Mouse (Mus musculus) embryonic facial prominence, embryonic 15.5 days (tissue): ENCODE data around the gene Hcn2. TPM values are rescaled to one million over a fixed set of nuclear protein-coding genes. Genes with fewer than 3 reads are reported as not detected.

ENCODE experiments used
- ATAC-seq: fragments of 200-750 bp; cut with Nextera tagmentation; 2 replicates; pipeline ENCODE4 v1.8.0; 2017; ENCODE audit warnings: low read depth, moderate TSS enrichment; ENCODE audit not compliant: insufficient number of reproducible peaks, low FRiP score, low TSS enrichment
- H3K27ac ChIP-seq: fragments of 300-500 bp; sonication (generic); replicated peaks from 2 replicates; pipeline ENCODE4 v1.5.1; 2015; ENCODE audit warnings: mild to moderate bottlenecking, inconsistent platforms
- H3K27me3 ChIP-seq: fragments of 300-500 bp; sonication (generic); 2 replicates; pipeline ENCODE4 v1.6.1; 2015; ENCODE audit warnings: inconsistent platforms
- H3K36me3 ChIP-seq: fragments of 300-500 bp; sonication (generic); 2 replicates; pipeline ENCODE4 v1.6.1; 2015; ENCODE audit warnings: mild to moderate bottlenecking, inconsistent platforms
- H3K4me1 ChIP-seq: fragments of 300-500 bp; sonication (generic); 2 replicates; pipeline ENCODE4 v1.6.1; 2015; ENCODE audit warnings: inconsistent platforms
- H3K4me2 ChIP-seq: fragments of 300-500 bp; sonication (generic); replicated peaks from 2 replicates; pipeline ENCODE4 v1.6.1; 2015; ENCODE audit warnings: mild to moderate bottlenecking, inconsistent platforms
- H3K4me3 ChIP-seq: fragments of 300-500 bp; sonication (generic); replicated peaks from 2 replicates; pipeline ENCODE4 v1.5.1; 2015; ENCODE audit warnings: mild to moderate bottlenecking, inconsistent platforms
- H3K9ac ChIP-seq: fragments of 300-500 bp; sonication (generic); 2 replicates; pipeline ENCODE4 v1.6.1; 2015; ENCODE audit warnings: inconsistent platforms
- H3K9me3 ChIP-seq: fragments of 300-500 bp; sonication (generic); replicated peaks from 2 replicates; pipeline ENCODE4 v1.6.1; 2016; ENCODE audit warnings: inconsistent platforms
- WGBS: fragments of 180-500 bp; shearing (Covaris S2); methylation state at CpG from one replicate; pipeline ENCODE4 v1.1.7; 2015; 5-methylcytosine and 5-hydroxymethylcytosine counted together
- polyA plus RNA-seq: library from polyadenylated mRNA; unstranded; fragments of >200 nt; fragmentation: Nextera tagmentation; extraction: Ambion mirVana; gene quantifications from 2 replicates; pipeline ENCODE4 v1.2.1, GENCODE M21; 2015

Hcn2 gene
- polyA plus RNA-seq, 1 experiment from 2014 or later, result 0.13 TPM

DNA sequence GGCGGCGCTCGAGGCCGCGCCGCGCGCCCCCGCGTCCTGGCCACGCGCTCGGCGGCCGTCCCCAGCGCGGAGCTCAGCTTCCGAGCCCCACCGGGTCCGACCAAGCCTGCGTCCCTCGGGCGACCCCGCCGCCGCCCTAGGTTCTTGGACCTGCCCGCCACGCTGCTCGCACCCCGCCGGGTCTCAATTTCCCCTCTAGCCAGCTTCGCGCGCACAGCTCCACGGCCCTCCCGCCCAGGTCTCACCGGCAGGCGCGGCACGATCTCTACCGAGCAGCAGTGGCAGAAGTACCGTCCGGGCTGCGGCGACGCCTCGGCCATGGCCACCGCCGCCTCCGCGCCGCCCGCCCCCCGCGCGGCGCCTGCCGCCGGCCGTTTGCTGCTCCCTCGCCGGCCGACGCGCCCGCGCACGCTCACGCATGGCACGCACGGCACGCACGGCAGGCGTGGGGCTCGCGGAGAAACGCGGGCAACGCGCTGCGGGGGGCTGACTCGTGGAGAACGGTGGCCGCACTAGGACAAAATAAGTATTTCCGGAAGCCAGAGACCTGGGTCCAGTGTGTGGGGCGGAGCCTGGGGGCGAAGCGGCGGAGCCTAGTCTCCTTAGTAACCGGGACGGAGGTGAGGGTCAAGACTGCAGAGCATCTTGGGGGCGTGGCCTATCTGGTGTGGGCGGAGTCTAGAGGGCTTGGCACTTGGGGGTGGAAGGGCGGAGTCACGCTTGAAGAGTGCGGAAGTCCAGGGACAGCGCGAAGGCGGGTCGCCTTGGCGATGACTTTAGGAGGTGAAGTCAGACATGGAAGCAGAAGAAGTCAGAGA lies 50.3 kb downstream of the Hcn2 start, which contains the start of gene Rnf126:
Gene Rnf126 (minus strand): TSS at position 445 of the 818 bp plus-strand sequence.
- H3K4me1 ChIP-seq, result peaks cover 40% of the 10 kb centered on the region
- peak; percentile 91 for ATAC-seq
- under 1% methylated on average over 101 of the region's 101 CpGs for WGBS

DNA sequence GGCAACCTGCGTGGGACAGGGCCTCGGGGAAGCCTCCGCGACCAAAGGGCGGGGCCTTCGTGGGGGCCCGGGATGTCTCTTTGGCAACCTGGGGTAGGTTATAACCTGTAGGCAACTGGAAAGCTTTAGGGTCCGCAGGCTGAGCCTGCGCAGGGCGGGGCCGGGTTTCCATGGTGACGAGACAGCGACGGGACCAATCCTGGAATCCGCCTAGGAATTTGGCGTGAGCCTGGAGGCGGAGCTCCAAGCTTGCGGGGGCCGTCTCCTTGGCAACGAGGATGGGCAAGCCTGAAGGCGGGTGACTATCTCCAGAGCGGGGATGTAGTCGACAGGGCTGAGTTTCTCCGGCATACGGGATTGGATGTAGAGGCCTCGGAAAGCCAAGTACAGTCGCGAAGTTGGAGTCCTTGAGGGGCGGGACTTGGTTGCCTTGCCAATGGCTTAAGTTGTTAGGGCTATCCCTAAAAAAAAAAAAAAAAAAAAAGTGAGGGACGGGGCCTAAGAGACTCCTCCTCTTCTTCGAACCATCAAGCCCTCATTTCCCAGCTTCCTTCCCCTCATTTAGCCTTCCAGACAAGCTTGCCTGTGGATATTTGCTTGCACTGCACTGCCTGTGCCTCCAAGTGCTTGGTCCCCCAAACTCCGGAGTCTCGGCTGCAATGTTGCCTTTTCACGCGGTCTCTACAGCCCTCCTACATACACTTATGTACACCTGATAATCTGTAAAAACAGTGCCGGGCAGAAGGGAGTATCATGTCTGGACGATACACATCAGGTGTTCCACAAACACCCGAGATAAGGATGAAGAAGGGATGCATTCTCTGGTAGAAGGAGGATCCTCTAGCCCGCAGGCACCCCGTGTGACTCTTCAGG lies 51.2 kb downstream of the Hcn2 start:
- H3K4me1 ChIP-seq, result peaks cover 40% of the 10 kb centered on the region
- no peak overlapping the region for H3K9ac ChIP-seq
- no peaks in the 10 kb centered on the region for H3K27me3 ChIP-seq
- peak overlapping the region; percentile 96 for H3K27ac ChIP-seq
- peaks cover 4% of the 10 kb centered on the region; the same call in 1 of the 2 replicates for H3K36me3 ChIP-seq
- 11% methylated on average over 40 of the region's 40 CpGs for WGBS
- H3K9me3 ChIP-seq, result no peaks in the 10 kb centered on the region
- H3K4me2 ChIP-seq, result peak overlapping the region; percentile 83
- peak overlapping the region; percentile 88 for H3K4me3 ChIP-seq
- peak; percentile 86 for ATAC-seq

More for the DNA sequence above, 50.3 kb downstream of the Hcn2 start, which contains the start of gene Rnf126:
- Histone ChIP-seq H3K36me3 (peaks cover 12% of the 10 kb centered on the region), H3K27ac (peak within 1 kb of the TSS; percentile 96), H3K9ac (peak within 1 kb of the TSS; percentile 97), H3K9me3 (no peaks in the 10 kb centered on the region), H3K27me3 (no peaks in the 10 kb centered on the region), H3K4me3 (peak within 1 kb of the TSS; percentile 88), H3K4me2 (peak within 1 kb of the TSS; percentile 83)

DNA sequence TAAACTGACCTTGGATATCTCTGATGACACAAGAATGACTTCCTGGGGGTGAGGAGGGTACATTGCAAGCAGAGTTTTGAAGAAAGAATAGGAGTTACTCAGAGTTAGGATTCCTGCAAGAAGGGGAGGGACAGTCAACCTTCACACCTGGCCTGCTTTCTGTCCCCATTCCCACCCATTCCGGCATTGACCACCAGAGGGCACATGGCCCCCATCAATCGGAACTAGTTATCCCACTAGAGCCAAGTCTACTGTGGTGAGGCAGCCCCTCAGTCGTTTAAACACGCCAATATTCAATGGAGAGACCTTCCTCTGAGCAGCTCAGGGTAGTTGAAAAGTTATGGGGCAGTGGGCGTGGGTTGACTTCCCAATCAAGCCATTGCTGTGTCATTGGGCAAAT lies 52.0 kb downstream of the Hcn2 start:
- Histone ChIP-seq H3K9me3 (no peaks in the 10 kb centered on the region), H3K36me3 (no peaks in the 10 kb centered on the region), H3K9ac (no peak overlapping the region), H3K4me2 (peak overlapping the region; percentile 83; the same call in 1 of the 2 replicates), H3K4me3 (no peak overlapping the region), H3K4me1 (peaks cover 40% of the 10 kb centered on the region), H3K27ac (no peak overlapping the region), H3K27me3 (no peaks in the 10 kb centered on the region)
- under 1% methylated on average over 5 of the region's 5 CpGs for WGBS
- no peak for ATAC-seq

DNA sequence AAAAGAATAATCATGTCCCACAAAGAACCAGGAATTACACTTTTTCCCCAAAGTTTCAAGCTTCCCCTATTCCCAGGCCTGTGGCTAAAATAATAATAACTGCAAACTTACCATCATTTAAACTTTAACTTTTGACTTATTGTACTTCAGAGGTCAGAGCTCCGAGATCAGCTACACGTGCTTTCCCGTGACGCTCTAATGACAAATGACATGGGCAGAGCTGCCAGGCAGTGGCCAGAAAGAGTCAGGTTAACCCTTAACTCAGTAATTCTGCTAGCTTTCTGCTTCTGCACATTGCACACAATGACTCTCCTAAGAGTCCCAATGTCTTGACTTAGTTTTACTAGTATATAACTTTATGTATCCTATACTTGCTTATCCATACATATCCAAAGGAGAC lies 52.9 kb downstream of the Hcn2 start:
- H3K27me3 ChIP-seq, result no peaks in the 10 kb centered on the region
- ATAC-seq, result no peak
- no peak overlapping the region for H3K4me2 ChIP-seq
- no peak overlapping the region for H3K27ac ChIP-seq
- H3K36me3 ChIP-seq, result no peaks in the 10 kb centered on the region
- whole genome bisulfite sequencing, result 47% methylated on average over 4 of the region's 4 CpGs
- no peaks in the 10 kb centered on the region for H3K9me3 ChIP-seq
- H3K4me3 ChIP-seq, result no peak overlapping the region
- no peak overlapping the region for H3K9ac ChIP-seq
- peaks cover 32% of the 10 kb centered on the region for H3K4me1 ChIP-seq

DNA sequence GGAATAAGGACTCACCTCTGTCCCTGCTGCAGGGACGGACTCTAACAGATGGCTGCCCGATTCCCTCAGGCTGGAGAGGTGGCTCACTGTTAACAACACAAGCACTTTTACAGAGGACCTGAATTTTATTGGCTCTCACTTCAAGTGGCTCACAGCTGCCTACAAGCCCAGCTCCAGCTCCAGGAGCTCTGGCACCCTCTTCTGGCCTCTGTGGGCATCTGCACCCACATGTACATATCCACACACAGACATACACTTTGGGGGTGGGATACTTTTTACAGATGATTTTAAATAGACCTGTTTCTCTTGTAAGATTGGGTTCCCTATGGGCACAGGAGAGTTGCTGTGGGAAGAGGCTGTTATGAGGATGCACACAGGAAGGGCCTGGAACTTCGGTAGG lies 55.9 kb downstream of the Hcn2 start:
- Histone ChIP-seq H3K9me3 (no peaks in the 10 kb centered on the region), H3K4me3 (no peak overlapping the region), H3K9ac (no peak overlapping the region), H3K27ac (no peak overlapping the region), H3K4me1 (peaks cover 20% of the 10 kb centered on the region), H3K27me3 (no peaks in the 10 kb centered on the region), H3K4me2 (no peak overlapping the region), H3K36me3 (no peaks in the 10 kb centered on the region)
- 91% methylated on average over 3 of the region's 3 CpGs for WGBS
- ATAC-seq, result no peak

DNA sequence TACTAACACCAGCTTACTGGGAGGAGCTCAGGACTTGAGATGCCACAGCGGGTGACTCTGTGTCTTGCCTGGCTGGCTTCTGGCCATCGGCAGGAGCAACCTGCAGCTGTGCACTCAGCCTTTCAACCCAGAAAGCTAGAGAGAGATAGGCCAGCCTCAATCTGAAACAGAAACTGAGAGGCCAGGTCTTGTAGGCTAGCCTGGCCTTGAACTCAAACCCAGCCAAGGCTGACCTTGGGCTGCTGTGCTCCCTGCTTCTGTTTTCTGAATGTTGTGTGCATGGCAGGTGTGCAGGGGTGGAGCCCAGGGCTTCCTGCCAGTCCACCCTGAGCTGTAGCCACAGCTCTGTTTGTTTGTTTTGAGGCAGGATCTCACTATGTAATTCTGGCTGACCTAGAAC lies 56.8 kb downstream of the Hcn2 start:
- Histone ChIP-seq H3K36me3 (no peaks in the 10 kb centered on the region), H3K4me2 (no peak overlapping the region), H3K9me3 (no peaks in the 10 kb centered on the region), H3K9ac (no peak overlapping the region), H3K27me3 (no peaks in the 10 kb centered on the region), H3K27ac (no peak overlapping the region), H3K4me3 (no peak overlapping the region), H3K4me1 (peaks cover 20% of the 10 kb centered on the region)
- 89% methylated on average over 2 of the region's 2 CpGs for WGBS
- ATAC-seq, result no peak

DNA sequence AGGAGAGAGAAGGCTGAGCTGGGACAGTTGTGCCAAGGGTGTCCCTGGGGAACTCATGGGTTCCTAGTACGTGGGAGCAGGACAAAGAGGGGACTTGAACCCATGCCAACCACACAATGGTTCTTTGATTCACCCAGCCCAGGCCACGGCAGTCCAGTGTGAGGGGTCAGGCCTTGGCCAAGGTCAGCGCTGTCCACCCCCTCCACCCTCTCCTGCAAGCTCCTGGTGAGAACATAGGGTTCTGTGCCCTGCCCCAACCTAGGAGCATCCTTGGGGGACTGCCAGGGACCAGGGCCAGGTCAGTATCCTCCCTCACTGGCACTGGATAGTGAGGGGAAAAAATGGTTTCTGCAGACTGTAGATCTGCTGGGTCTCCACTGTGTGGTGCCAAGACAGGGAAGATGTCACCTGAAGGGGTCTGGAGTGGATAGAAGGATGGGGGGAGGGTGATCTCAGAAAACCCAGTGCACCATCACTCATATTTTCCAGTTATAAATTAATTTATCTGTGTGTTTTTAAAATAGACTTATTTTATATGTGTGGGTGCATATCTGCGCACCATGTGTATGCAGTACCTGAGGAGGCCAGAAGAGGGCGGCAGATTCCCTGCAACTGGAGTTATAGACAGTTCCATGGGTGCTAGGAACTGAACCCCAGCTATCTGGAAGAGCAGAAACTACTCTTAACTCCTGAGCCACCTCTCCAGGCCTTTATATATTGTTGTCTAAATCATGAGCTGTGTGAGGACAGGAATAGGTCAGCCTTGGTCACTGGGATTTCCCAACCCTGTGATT lies 58.2 kb downstream of the Hcn2 start:
- no peak overlapping the region for H3K4me2 ChIP-seq
- 72% methylated on average over 5 of the region's 5 CpGs for WGBS
- no peaks in the 10 kb centered on the region for H3K27me3 ChIP-seq
- H3K4me1 ChIP-seq, result peaks cover 22% of the 10 kb centered on the region
- H3K36me3 ChIP-seq, result no peaks in the 10 kb centered on the region
- H3K9me3 ChIP-seq, result no peaks in the 10 kb centered on the region
- no peak overlapping the region for H3K27ac ChIP-seq
- ATAC-seq, result no peak
- H3K4me3 ChIP-seq, result no peak overlapping the region
- no peak overlapping the region for H3K9ac ChIP-seq

DNA sequence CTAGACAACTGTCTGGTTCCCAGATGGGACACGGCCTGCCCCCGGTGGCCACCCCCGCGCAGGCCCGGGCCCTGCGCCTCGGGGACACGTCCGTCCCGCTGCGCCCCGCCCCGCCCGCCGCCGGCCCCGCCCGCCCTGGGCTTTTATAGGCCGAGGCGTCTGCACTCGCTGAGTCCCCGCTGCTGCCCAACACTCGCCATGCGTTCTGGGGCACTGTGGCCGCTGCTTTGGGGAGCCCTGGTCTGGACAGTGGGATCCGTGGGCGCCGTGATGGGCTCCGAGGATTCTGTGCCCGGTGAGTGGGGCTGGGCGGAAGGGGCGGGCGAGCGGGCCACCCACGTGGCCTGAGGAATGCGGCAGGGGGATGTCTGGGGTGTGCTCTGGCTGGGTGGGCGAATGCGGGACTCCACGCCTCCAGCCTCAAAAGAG lies 60.7 kb downstream of the Hcn2 start, which contains the start of gene Fstl3:
Gene Fstl3 (plus strand): TSS at position 170 of the 429 bp plus-strand sequence.
- peak within 1 kb of the TSS; percentile 48 for H3K4me3 ChIP-seq
- WGBS, result 2% methylated on average over 39 of the region's 39 CpGs

DNA sequence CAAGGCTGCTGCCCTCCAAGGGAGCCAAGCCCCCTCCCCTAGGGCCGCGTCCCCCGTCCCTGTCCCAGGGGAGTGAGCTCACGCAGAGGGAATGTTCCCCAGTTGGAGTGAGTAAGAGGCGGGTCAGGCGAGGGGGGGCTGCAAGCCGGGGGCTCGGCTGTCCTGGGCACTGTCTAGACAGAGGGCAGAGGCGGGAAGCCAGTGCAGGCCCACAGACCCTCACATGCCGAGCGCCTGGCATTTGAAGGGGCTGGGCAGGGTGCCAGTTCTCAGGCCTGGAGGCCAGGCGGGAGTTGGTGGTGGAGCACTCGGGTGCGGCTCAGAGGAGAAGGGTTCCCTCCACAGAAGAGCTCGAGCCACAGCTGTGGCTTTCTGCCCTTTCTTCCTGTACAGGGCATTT lies 61.6 kb downstream of the Hcn2 start:
- Histone ChIP-seq H3K4me3 (peak overlapping the region; percentile 48), H3K9ac (no peak overlapping the region), H3K4me1 (peaks cover 38% of the 10 kb centered on the region), H3K4me2 (peak overlapping the region; percentile 84), H3K9me3 (no peaks in the 10 kb centered on the region), H3K27ac (peak overlapping the region; percentile 68), H3K27me3 (peaks cover 13% of the 10 kb centered on the region), H3K36me3 (no peaks in the 10 kb centered on the region)
- WGBS, result 9% methylated on average over 15 of the region's 15 CpGs
- ATAC-seq, result peak; percentile 29

More for the DNA sequence above, 60.7 kb downstream of the Hcn2 start, which contains the start of gene Fstl3:
- H3K9ac ChIP-seq, result peak within 1 kb of the TSS; percentile 16; the same call in 1 of the 2 replicates
- peaks cover 38% of the 10 kb centered on the region for H3K4me1 ChIP-seq
- no peak for ATAC-seq
- no peaks in the 10 kb centered on the region for H3K36me3 ChIP-seq
- peaks cover 8% of the 10 kb centered on the region; the same call in 1 of the 2 replicates for H3K27me3 ChIP-seq
- H3K9me3 ChIP-seq, result no peaks in the 10 kb centered on the region
- peak within 1 kb of the TSS; percentile 84 for H3K4me2 ChIP-seq
- peak within 1 kb of the TSS; percentile 68 for H3K27ac ChIP-seq

DNA sequence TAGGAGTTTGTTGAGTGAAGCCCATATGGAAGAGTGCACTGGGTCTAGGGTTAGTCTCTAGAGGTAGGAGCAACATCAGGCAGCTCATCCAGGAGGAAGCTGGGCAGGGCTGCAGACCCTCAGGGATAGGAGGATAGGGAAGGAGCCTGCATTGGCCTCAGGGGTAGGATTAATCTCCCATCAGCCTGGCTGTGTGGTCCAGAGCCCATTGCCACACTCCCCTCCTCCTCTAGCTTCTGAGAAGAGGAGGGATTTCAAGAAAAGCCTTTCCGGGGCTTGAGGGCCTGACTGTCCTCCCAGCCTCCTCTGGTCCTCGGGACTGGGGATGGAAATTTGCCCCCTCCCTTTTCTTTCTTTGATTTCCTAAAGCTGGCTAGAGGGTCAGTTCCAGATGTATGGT lies 62.8 kb downstream of the Hcn2 start:
- H3K9ac ChIP-seq, result no peak overlapping the region
- H3K36me3 ChIP-seq, result no peaks in the 10 kb centered on the region
- 18% methylated on average over 2 of the region's 2 CpGs for WGBS
- no peak overlapping the region for H3K27ac ChIP-seq
- H3K4me1 ChIP-seq, result peaks cover 38% of the 10 kb centered on the region
- H3K9me3 ChIP-seq, result no peaks in the 10 kb centered on the region
- no peak for ATAC-seq
- H3K4me3 ChIP-seq, result no peak overlapping the region
- H3K27me3 ChIP-seq, result peaks cover 13% of the 10 kb centered on the region
- peak overlapping the region; percentile 87; the same call in 1 of the 2 replicates for H3K4me2 ChIP-seq
